Mouse (Mus musculus) spleen, postnatal 36 days (tissue): Measurements from ENCODE around the gene Nckap5.

Experiments used
- DNase-seq, 2 experiments: peaks; one replicate each; pipeline ENCODE4 v3.0.0; 2022; ENCODE audit warnings: low spot score in 2 of 2, mixed read lengths in 1 of 2

Nckap5 gene

GRCm38 (mm10) chr1:126765506-126766170 lies 65.0 kb downstream of the Nckap5 start:
- no peak for DNase-seq

GRCm38 (mm10) chr1:126764201-126764600 lies 66.4 kb downstream of the Nckap5 start:
- DNase-seq: no peak

- no peak for DNase-seq
Measured at GRCm38 (mm10) chr1:126763192-126763591, 67.4 kb downstream of the Nckap5 start.

- DNase-seq: no peak
Measured at GRCm38 (mm10) chr1:126760386-126760785, 70.2 kb downstream of the Nckap5 start.

- DNase-seq: no peak
Measured at GRCm38 (mm10) chr1:126755682-126756081, 74.9 kb downstream of the Nckap5 start.

GRCm38 (mm10) chr1:126753611-126754010 lies 77.0 kb downstream of the Nckap5 start:
- DNase-seq: no peak

- no peak for DNase-seq
Measured at GRCm38 (mm10) chr1:126752247-126753037, 78.2 kb downstream of the Nckap5 start.

GRCm38 (mm10) chr1:126751137-126751536 lies 79.5 kb downstream of the Nckap5 start:
- no peak for DNase-seq

- DNase-seq: no peak
Measured at GRCm38 (mm10) chr1:126750156-126750555, 80.4 kb downstream of the Nckap5 start.

GRCm38 (mm10) chr1:126747914-126748313 lies 82.7 kb downstream of the Nckap5 start:
- no peak for DNase-seq

- no peak for DNase-seq
Measured at GRCm38 (mm10) chr1:126745482-126746136, 85.0 kb downstream of the Nckap5 start.

GRCm38 (mm10) chr1:126744631-126745305 lies 85.8 kb downstream of the Nckap5 start:
- DNase-seq: no peak

GRCm38 (mm10) chr1:126738291-126738640 lies 92.3 kb downstream of the Nckap5 start:
- DNase-seq: no peak

GRCm38 (mm10) chr1:126737554-126738290 lies 92.9 kb downstream of the Nckap5 start:
- DNase-seq: no peak

GRCm38 (mm10) chr1:126731691-126732090 lies 98.9 kb downstream of the Nckap5 start:
- no peak for DNase-seq

GRCm38 (mm10) chr1:126726400-126727055 lies 104.1 kb downstream of the Nckap5 start:
- DNase-seq: no peak

- no peak for DNase-seq
Measured at GRCm38 (mm10) chr1:126725628-126726367, 104.8 kb downstream of the Nckap5 start.

GRCm38 (mm10) chr1:126721917-126722316 lies 108.7 kb downstream of the Nckap5 start:
- DNase-seq: no peak

GRCm38 (mm10) chr1:126719733-126720348 lies 110.8 kb downstream of the Nckap5 start:
- no peak for DNase-seq

GRCm38 (mm10) chr1:126706611-126707010 lies 124.0 kb downstream of the Nckap5 start:
- DNase-seq: no peak
